Mouse (Mus musculus) brain, embryonic 14.5 days (tissue): ENCODE measurements at regions not wholly inside any gene's neighbourhood (a gene's known extent, or its start where the extent isn't known, plus 50 kb on each side); places are given as distances from the start of the nearest gene placed in this dataset.
"Not testable (repeated sequence)": the region's sequence is repeated elsewhere in the genome, so short reads cannot be mapped to it uniquely, and the experiment has no call there.

Experiments
- DNase-seq: peaks from one replicate; pipeline ENCODE4 v3.0.0-alpha.2; 2011; ENCODE audit warnings: low read depth
- CTCF ChIP-seq: fragments of 200-500 bp; IDR thresholded peaks from 2 replicates; pipeline ENCODE4 v1.5.1; 2012; ENCODE audit warnings: inconsistent platforms, mild to moderate bottlenecking, moderate library complexity, borderline replicate concordance; ENCODE audit not compliant: insufficient read depth, insufficient read length; ENCODE audit errors: extremely low read depth
- POLR2A ChIP-seq: fragments of 200-500 bp; IDR thresholded peaks from 2 replicates; pipeline ENCODE4 v1.6.1; 2012; ENCODE audit warnings: mild to moderate bottlenecking, inconsistent platforms, borderline replicate concordance; ENCODE audit not compliant: poor library complexity, insufficient read depth, insufficient read length, severe bottlenecking; ENCODE audit errors: extremely low read depth

GRCm38 (mm10) chr6:18566934-18567333 is 52.3 kb upstream of the Cttnbp2 start:
- DNase-seq = not testable (repeated sequence)

GRCm38 (mm10) chr6:18569221-18569620 is 54.6 kb upstream of the Cttnbp2 start:
- DNase-seq = no peak
- TF ChIP-seq CTCF = no peak
- TF ChIP-seq POLR2A = no peak

GRCm38 (mm10) chr6:18578501-18578900 is 63.9 kb upstream of the Cttnbp2 start:
- no peak for TF ChIP-seq POLR2A
- TF ChIP-seq CTCF = no peak
- DNase-seq = peak; percentile 19

- DNase-seq = no peak
- TF ChIP-seq CTCF (no peak), POLR2A (no peak)
These were observed 74.8 kb upstream of the Cttnbp2 start for GRCm38 (mm10) chr6:18589436-18589835.

GRCm38 (mm10) chr6:18596680-18597079 is 82.0 kb upstream of the Cttnbp2 start:
- TF ChIP-seq CTCF (no peak), POLR2A (no peak)
- peak; percentile 64 for DNase-seq

- TF ChIP-seq CTCF = no peak
- DNase-seq = no peak
These were observed 85.0 kb upstream of the Cttnbp2 start for GRCm38 (mm10) chr6:18599626-18600025.

- TF ChIP-seq CTCF = no peak
- TF ChIP-seq POLR2A = no peak
- DNase-seq = peak; percentile 36
These were observed 87.3 kb upstream of the Cttnbp2 start for GRCm38 (mm10) chr6:18601926-18602325.

- TF ChIP-seq CTCF = no peak
- TF ChIP-seq POLR2A = no peak
- peak; percentile 31 for DNase-seq
These were observed 107.0 kb upstream of the Cttnbp2 start for GRCm38 (mm10) chr6:18621372-18622262.

GRCm38 (mm10) chr6:18628591-18628990 is 113.9 kb upstream of the Cttnbp2 start:
- no peak for DNase-seq
- TF ChIP-seq POLR2A (no peak), CTCF (no peak)

- no peak for TF ChIP-seq CTCF
- DNase-seq = no peak
These were observed 119.0 kb upstream of the Cttnbp2 start for GRCm38 (mm10) chr6:18633540-18634200.

- TF ChIP-seq POLR2A = no peak
- no peak for TF ChIP-seq CTCF
- peak; percentile 38 for DNase-seq
These were observed 125.2 kb upstream of the Cttnbp2 start for GRCm38 (mm10) chr6:18639712-18640383.
